Mouse (Mus musculus): Measurements from ENCODE around the gene Col4a3bp. TPM values are rescaled to one million over a fixed set of nuclear protein-coding genes. Genes with fewer than 3 reads are reported as not detected.

The Col4a3bp gene
- total RNA-seq, 2 experiments from 2014 or later: 99.9 to 101 TPM

- DNase-seq (ENCODE audit: low spot score in 2 of 2): no peak
Measured at GRCm38 (mm10) chr13:96538103-96538502, 4.3 kb upstream of the Col4a3bp start.

- no peak for DNase-seq (ENCODE audit: low spot score in 2 of 2)
Measured at GRCm38 (mm10) chr13:96541381-96541780, 1.0 kb upstream of the Col4a3bp start.

GRCm38 (mm10) chr13:96542901-96543891, 778 bp downstream of the Col4a3bp start:
- DNase-seq (ENCODE audit: low spot score in 2 of 2): peak in 1 of 2 experiments; percentile 42

GRCm38 (mm10) chr13:96544506-96544905, 2.1 kb downstream of the Col4a3bp start:
- no peak for DNase-seq (ENCODE audit: low spot score in 2 of 2)

- DNase-seq (ENCODE audit: low spot score in 2 of 2): no peak
Measured at GRCm38 (mm10) chr13:96547250-96547649, 4.8 kb downstream of the Col4a3bp start.

- no peak for DNase-seq (ENCODE audit: low spot score in 2 of 2)
Measured at GRCm38 (mm10) chr13:96547941-96548340, 5.5 kb downstream of the Col4a3bp start.

- DNase-seq (ENCODE audit: low spot score in 2 of 2): no peak
Measured at GRCm38 (mm10) chr13:96555099-96555498, 12.7 kb downstream of the Col4a3bp start.

GRCm38 (mm10) chr13:96567977-96568376, 25.6 kb downstream of the Col4a3bp start:
- DNase-seq (ENCODE audit: low spot score in 2 of 2): no peak

- DNase-seq (ENCODE audit: low spot score in 2 of 2): no peak
Measured at GRCm38 (mm10) chr13:96570313-96571015, 28.0 kb downstream of the Col4a3bp start.

GRCm38 (mm10) chr13:96571016-96571361, 28.6 kb downstream of the Col4a3bp start:
- no peak for DNase-seq (ENCODE audit: low spot score in 2 of 2)

GRCm38 (mm10) chr13:96574170-96574569, 31.8 kb downstream of the Col4a3bp start:
- DNase-seq (ENCODE audit: low spot score in 2 of 2): no peak

GRCm38 (mm10) chr13:96579104-96579503, 36.7 kb downstream of the Col4a3bp start:
- DNase-seq (ENCODE audit: low spot score in 2 of 2): no peak

- no peak for DNase-seq (ENCODE audit: low spot score in 2 of 2)
Measured at GRCm38 (mm10) chr13:96579979-96580378, 37.6 kb downstream of the Col4a3bp start.

- no peak for DNase-seq (ENCODE audit: low spot score in 2 of 2)
Measured at GRCm38 (mm10) chr13:96584201-96584600, 41.8 kb downstream of the Col4a3bp start.

- no peak for DNase-seq (ENCODE audit: low spot score in 2 of 2)
Measured at GRCm38 (mm10) chr13:96586540-96586939, 44.1 kb downstream of the Col4a3bp start.

- DNase-seq (ENCODE audit: low spot score in 2 of 2): no peak
Measured at GRCm38 (mm10) chr13:96588642-96589041, 46.2 kb downstream of the Col4a3bp start.

GRCm38 (mm10) chr13:96593621-96594020, 51.2 kb downstream of the Col4a3bp start:
- no peak for DNase-seq (ENCODE audit: low spot score in 2 of 2)

GRCm38 (mm10) chr13:96594070-96594469, 51.7 kb downstream of the Col4a3bp start:
- no peak for DNase-seq (ENCODE audit: low spot score in 2 of 2)

- no peak for DNase-seq (ENCODE audit: low spot score in 2 of 2)
Measured at GRCm38 (mm10) chr13:96599182-96599581, 56.8 kb downstream of the Col4a3bp start.

GRCm38 (mm10) chr13:96604242-96604641, 61.8 kb downstream of the Col4a3bp start:
- DNase-seq (ENCODE audit: low spot score in 2 of 2): no peak

GRCm38 (mm10) chr13:96614615-96615014, 72.2 kb downstream of the Col4a3bp start:
- DNase-seq (ENCODE audit: low spot score in 2 of 2): no peak

GRCm38 (mm10) chr13:96620891-96621290, 78.5 kb downstream of the Col4a3bp start:
- no peak for DNase-seq (ENCODE audit: low spot score in 2 of 2)
